Mouse (Mus musculus): Measurements from ENCODE around the gene Cplx2.

The Cplx2 gene

DNA sequence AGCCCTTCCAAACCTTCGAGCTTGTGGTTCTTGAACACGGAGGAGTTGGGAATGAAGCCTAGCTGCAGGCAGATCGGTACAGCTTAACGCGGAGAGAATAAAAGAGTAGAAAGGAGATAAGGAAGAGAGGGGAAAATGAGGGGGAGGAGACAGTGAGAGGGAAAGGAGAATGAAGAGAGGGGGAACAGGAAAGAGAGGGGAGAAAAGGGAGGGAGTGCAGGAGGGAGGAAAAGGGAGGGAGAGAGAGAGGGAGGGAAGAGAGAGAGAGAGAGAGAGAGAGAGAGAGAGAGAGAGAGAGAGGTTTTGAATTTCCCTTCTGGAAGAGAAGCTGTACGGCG lies at the start of gene Cplx2:
Gene Cplx2 (plus strand): TSS at position 301 of the 338 bp plus-strand sequence.
- DNase-seq (ENCODE audit: low spot score in 2 of 2): no peak

- DNase-seq (ENCODE audit: low spot score in 2 of 2): peak in 1 of 2 experiments; percentile 75
These were observed 48.5 kb upstream of the Cplx2 start for GRCm38 (mm10) chr13:54322396-54323306.

- DNase-seq (ENCODE audit: low spot score in 2 of 2): no peak
These were observed 47.6 kb upstream of the Cplx2 start for GRCm38 (mm10) chr13:54323307-54324165.

- DNase-seq (ENCODE audit: low spot score in 2 of 2): no peak
These were observed 47.0 kb upstream of the Cplx2 start for GRCm38 (mm10) chr13:54324178-54324577.

- DNase-seq (ENCODE audit: low spot score in 2 of 2): peak in 1 of 2 experiments; percentile 70
These were observed 45.3 kb upstream of the Cplx2 start for GRCm38 (mm10) chr13:54325814-54326213.

DNA sequence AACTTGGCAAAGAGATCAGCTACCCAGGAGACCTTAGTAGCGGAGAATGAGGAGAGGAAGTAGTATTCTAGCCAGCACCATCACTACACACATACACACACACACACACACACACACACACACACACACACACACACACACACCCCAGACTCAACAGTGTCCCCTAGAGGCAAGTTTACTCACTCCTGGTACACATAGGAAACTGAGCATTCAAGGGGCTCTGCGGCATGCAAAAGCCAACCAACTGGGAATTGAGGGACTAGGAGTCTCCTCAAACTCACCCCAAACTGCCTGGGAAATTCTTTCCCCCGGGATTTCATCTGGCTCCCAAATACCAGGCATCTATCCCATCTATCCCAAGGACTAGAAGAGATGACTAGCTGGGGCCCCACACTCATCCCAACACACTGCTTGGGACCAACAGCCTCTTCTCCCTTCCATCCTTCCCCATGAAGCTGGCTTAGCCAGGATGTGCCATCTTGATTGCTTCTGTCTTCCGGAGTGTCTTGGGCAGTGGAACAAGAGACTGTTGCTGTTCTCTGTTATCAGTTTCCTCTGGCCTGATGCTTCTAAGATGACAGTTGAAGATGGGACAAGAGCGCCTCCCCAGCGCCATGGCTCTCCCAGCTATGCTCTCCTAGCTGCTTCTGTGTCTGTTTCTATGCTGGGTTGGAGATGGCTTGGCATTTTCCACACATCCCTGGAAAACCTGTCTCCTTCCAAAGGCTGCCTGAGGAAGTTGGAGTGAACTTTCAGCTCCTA lies 44.3 kb upstream of the Cplx2 start:
- DNase-seq (ENCODE audit: low spot score in 2 of 2): no peak

GRCm38 (mm10) chr13:54328029-54328428 lies 43.1 kb upstream of the Cplx2 start:
- no peak for DNase-seq (ENCODE audit: low spot score in 2 of 2)

DNA sequence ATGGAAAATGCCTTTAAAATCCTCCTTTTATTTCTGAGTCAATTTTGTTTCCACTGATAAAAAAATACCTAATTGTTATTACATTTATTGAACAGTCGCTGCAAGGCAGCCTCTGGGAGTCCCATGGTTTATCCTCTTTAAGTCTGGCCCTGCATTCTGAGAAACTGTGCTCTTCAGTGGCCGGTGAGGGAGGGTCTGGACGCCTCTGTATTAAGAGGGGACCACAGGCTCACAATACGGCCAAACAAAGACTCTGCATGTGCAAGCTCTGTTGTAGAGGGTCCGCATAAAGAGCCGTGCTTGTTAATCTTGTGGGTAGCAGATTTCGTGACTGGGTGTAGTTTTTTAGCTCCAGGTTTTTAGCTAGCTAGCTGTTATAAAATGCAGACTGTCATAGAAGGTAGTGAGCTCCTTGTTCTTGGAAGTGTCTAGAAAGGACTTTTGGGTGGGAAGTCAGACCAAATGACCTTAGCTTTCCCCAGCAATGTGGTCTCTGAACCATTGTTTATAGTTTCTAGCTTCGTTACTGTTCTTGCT lies 42.1 kb upstream of the Cplx2 start:
- no peak for DNase-seq (ENCODE audit: low spot score in 2 of 2)

GRCm38 (mm10) chr13:54331825-54332675 lies 39.1 kb upstream of the Cplx2 start:
- DNase-seq (ENCODE audit: low spot score in 2 of 2): peak in 1 of 2 experiments; percentile 63

DNA sequence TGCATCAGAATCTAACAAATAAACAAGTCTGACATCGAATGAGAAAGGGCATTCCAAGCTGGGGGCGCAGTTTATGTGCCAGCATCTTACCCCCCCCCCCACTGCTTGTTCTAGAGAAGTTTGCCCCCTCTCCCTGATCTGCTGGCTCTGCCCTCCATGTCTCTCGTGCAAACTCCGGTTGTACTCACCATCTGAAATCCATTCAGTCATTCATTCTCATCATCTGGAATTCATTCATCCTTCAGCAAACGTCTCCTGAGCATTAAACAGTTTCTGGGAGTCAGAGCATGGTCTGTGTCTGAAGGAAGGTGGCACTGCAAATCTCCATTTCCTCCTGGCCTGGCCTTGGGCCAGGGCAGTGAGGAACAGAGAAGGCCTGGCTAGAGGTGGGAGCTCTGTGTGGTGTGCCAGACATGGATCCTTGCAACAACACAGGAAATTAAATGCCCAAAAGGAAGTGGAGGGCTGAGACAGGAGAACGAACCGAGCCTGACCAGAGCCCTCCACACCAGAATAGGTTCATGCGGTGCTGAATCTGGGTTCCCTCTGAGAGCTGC lies 38.1 kb upstream of the Cplx2 start:
- no peak for DNase-seq (ENCODE audit: low spot score in 2 of 2)

DNA sequence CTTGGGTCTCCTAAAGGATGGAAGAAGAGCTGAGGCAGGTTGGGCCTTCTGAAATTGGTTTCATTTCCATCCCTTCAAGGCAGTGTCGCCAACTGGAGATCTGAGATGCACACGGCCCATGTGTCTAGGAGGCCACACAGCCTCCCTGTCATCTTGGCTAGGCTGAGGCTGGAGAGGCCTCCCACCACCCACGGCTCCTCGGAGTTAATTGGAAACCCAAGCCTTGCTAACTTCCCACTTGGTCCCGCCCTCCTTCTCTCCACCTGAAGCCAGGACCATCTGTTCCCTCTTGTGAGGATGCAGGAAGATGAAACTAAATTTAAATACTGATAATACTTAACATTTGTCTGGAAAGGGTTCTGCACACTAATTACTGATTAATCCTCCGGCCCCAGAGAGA lies 34.1 kb upstream of the Cplx2 start:
- DNase-seq (ENCODE audit: low spot score in 2 of 2): no peak

GRCm38 (mm10) chr13:54337541-54337940 lies 33.6 kb upstream of the Cplx2 start:
- DNase-seq (ENCODE audit: low spot score in 2 of 2): no peak

- DNase-seq (ENCODE audit: low spot score in 2 of 2): no peak
These were observed 32.3 kb upstream of the Cplx2 start for GRCm38 (mm10) chr13:54338815-54339214.

- no peak for DNase-seq (ENCODE audit: low spot score in 2 of 2)
These were observed 25.1 kb upstream of the Cplx2 start for GRCm38 (mm10) chr13:54345885-54346647.

DNA sequence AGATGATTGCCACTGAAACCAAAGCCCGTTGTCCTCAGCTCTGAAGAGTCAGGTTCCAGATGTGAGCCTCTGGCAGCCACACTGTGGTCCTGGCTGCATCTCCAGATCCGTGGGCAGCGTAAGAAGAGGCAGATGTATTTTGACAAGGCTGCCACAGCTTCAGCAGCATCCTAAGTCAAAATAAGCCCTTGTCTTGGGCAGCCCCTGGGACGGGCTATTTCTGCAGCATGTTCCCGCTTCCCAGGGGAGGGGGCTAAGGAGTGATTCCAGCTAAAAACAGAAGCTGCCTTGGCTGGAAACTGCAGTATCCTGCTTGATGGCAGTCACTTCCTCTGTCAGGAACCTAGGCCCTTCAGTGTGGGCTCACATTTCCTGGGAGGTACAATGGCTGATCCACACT lies 23.1 kb upstream of the Cplx2 start:
- peak in 1 of 2 experiments; percentile 52 for DNase-seq (ENCODE audit: low spot score in 2 of 2)

DNA sequence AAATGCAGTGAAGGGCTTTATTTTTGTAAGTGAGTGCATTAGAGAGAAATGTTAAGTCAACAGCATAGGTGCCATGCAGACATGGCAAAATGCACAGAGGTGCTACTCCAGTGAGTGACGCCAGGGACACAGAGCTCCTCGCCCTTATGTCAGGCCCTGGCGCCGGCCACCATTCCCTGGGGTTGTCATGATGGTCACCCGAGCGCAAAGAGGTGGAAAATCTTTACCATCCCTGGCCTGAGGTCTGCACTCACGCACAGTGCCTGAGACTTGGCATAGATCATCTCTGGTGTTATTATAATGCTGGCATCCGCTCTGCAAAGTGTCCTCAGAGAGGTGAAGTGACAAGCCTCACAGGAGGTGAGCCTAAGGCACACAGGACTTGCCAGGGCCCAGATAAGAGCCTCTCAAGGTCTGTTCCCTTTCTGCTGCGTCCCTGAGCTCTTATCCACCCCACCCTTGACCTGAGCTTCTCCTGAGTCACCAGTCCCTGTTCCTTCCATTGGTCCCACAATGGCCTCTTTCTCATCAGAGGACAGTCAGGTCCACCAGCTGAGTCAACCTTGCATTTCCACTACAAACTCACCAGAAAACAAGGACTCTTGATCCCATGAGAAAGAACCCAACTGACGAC lies 21.9 kb upstream of the Cplx2 start:
- no peak for DNase-seq (ENCODE audit: low spot score in 2 of 2)

GRCm38 (mm10) chr13:54357420-54357819 lies 13.7 kb upstream of the Cplx2 start:
- DNase-seq (ENCODE audit: low spot score in 2 of 2): no peak

- peak; percentile 56 to 69 for DNase-seq (ENCODE audit: low spot score in 2 of 2)
These were observed 12.0 kb upstream of the Cplx2 start for GRCm38 (mm10) chr13:54359181-54359580.

DNA sequence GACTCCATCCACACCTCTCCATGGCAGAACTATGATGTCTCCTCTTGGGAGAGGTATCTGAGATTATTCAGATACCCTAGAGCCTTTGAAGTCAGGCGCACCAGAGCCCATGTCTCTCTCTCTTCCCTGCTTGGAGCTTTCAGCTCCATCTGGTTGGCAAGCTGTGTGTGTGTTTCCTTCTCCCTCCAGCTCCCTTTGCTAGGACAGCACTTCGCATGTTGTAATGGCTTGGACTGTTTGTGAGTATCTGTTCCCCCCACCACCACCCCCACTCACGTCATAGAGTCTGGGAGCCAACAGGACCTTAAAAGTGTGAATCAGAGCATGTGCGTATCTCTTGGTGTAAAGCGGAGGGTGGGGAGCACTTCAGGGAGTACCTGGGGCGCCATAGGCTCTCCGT lies 6.5 kb upstream of the Cplx2 start:
- no peak for DNase-seq (ENCODE audit: low spot score in 2 of 2)

Measured in frontal cortex, postnatal 36 days (tissue).